Mouse (Mus musculus): ENCODE data around the gene Gnb1. TPM values are rescaled to one million over a fixed set of nuclear protein-coding genes. Genes with fewer than 3 reads are reported as not detected.

Gnb1 gene
- polyA plus RNA-seq, 1 experiment from 2014 or later: 585 TPM

DNA sequence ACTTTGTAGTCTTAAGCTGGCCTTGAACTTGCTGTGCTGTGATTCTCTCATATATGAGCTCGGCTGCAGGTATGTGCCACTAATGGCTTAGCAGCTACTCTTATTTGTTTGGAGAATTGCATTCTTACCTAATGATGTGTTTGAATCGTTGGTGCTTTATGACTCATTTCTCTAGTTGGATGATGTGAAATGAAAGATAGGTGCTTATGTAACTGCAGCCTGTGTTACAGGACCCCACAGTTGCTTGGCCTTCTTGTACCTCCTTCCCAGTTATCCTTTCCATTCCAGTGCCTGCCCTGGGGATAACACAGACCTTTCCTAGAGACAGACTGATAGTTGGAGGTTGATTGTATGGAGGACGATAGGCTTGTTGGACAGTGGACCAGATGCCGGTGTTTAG, 17.5 kb downstream of the Gnb1 start:
- H3K27me3 ChIP-seq (ENCODE audit: insufficient read depth, low read length): no peaks in the 10 kb centered on the region
- H3K4me3 ChIP-seq (ENCODE audit: low read depth, low read length): no peak overlapping the region
- DNase-seq: no peak
- TF ChIP-seq CTCF (IDR thresholded peaks at IDR 0.05; ENCODE audit: low read depth): no peak
- WGBS: 78% methylated on average over 4 of the region's 4 CpGs
- no peaks in the 10 kb centered on the region for H3K4me1 ChIP-seq (ENCODE audit: insufficient read depth)
- H3K9me3 ChIP-seq (ENCODE audit: low read depth, low read length): no peaks in the 10 kb centered on the region
- H3K36me3 ChIP-seq (ENCODE audit: insufficient read depth): no peaks in the 10 kb centered on the region; the same call in 1 of the 2 replicates
- no peak overlapping the region for H3K27ac ChIP-seq (ENCODE audit: low read depth)
- ATAC-seq (ENCODE audit: insufficient read depth): no peak
- H3K9ac ChIP-seq: no peak overlapping the region
- H3K4me2 ChIP-seq: no peak overlapping the region

DNA sequence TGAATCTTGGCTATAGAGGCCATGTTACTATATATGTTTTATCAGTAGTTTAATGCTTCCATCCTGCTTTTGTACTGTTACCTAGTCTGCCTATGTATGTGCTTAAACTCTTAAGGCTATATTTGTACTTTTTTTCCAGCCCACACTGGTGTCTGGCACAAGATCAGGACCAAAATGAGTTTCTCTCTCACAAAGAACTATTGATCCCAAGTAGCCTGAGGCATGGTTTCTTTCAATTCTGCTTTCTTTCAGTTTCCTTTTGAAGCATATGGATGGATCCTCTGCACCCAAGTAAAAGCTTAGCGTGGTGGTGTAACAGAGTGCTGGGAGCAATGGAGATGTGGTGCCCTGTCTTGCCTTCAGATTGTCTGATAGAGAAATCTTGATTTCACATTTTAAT, 19.8 kb downstream of the Gnb1 start:
- DNase-seq (no peak), ATAC-seq (ENCODE audit: insufficient read depth) (no peak)
- TF ChIP-seq CTCF (IDR thresholded peaks at IDR 0.05; ENCODE audit: low read depth): no peak
- H3K4me2 ChIP-seq: no peak overlapping the region
- H3K27ac ChIP-seq (ENCODE audit: low read depth): no peak overlapping the region
- H3K36me3 ChIP-seq (ENCODE audit: insufficient read depth): no peaks in the 10 kb centered on the region; the same call in 1 of the 2 replicates
- H3K4me3 ChIP-seq (ENCODE audit: low read depth, low read length): no peak overlapping the region
- H3K9ac ChIP-seq: no peak overlapping the region
- no peaks in the 10 kb centered on the region for H3K27me3 ChIP-seq (ENCODE audit: insufficient read depth, low read length)
- H3K4me1 ChIP-seq (ENCODE audit: insufficient read depth): no peaks in the 10 kb centered on the region
- H3K9me3 ChIP-seq (ENCODE audit: low read depth, low read length): no peaks in the 10 kb centered on the region
- WGBS: 88% methylated on average over 1 of the region's 1 CpGs

DNA sequence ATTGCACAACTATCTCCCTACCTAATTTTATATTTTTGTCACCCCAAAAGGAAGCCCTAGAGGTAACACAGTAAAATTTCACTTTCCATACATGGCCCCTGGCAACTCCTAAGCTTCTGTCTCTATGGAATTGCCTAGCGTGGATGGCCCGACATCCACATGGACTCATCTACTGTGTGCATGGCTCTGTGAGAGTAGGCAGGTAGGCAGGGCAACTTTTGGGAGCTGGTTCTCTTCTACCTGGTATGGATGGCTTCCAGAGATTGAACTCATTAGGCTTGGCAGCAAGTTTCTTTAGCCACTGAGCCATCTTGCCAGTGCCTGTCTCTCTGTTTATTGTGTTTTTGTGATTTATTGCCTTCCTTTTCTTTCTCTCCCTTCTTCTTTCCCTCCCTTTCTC, 23.6 kb downstream of the Gnb1 start:
- no peak for TF ChIP-seq CTCF (IDR thresholded peaks at IDR 0.05; ENCODE audit: low read depth)
- H3K9me3 ChIP-seq (ENCODE audit: low read depth, low read length): no peaks in the 10 kb centered on the region
- no peak overlapping the region for H3K4me3 ChIP-seq (ENCODE audit: low read depth, low read length)
- peaks cover 10% of the 10 kb centered on the region for H3K36me3 ChIP-seq (ENCODE audit: insufficient read depth)
- 86% methylated on average over 2 of the region's 2 CpGs for WGBS
- no peaks in the 10 kb centered on the region for H3K4me1 ChIP-seq (ENCODE audit: insufficient read depth)
- H3K27ac ChIP-seq (ENCODE audit: low read depth): no peak overlapping the region
- H3K9ac ChIP-seq: no peak overlapping the region
- DNase-seq (no peak), ATAC-seq (ENCODE audit: insufficient read depth) (no peak)
- no peak overlapping the region for H3K4me2 ChIP-seq
- no peaks in the 10 kb centered on the region for H3K27me3 ChIP-seq (ENCODE audit: insufficient read depth, low read length)

DNA sequence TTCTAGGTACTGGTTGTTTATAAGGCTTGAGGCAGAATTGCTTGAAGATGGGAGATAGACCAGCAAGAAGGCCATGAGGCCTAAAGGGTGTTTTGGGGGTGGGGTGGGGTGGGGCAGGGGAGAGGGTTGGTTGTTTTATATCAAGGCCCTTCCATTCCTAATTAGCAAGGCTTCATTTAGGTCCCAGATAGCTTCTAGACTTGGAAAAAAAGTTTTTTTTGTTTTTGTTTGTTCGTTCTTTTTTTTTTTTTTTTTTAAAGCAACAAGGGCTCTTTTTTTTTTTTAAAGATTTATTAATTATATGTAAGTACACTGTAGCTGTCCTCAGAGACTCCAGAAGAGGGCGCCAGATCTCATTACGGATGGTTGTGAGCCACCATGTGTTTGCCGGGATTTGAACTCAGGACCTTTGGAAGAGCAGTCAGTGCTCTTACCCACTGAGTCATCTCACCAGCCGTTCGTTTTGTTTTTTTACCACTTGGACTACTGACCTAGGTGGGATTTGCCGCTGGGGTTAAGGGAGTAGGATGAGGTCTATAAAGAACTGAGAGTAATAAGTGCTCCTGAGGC, 26.9 kb downstream of the Gnb1 start:
- WGBS: 81% methylated on average over 7 of the region's 7 CpGs

DNA sequence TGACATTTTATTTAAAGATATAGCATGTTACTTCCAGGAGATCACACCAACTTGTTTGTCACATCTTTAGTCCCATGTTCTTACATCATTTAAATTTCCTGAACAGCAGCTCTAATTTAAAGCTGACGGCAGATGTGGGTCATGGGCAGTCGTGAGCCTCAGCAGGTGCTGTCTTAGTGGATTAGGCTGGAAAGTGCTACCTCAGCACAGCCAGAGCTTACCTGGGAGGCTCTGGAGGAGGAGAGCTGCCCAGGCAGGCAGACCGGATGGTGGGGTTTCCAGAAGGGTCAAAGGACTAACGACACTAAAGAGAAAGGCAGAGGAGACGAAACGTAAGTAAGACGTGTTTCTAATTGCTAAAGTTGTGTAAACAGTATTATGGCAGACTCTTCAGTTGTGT, 31.2 kb downstream of the Gnb1 start:
- 61% methylated on average over 7 of the region's 7 CpGs for WGBS
- ATAC-seq (ENCODE audit: insufficient read depth) (no peak), DNase-seq (no peak)
- no peak overlapping the region for H3K4me2 ChIP-seq
- peaks cover 20% of the 10 kb centered on the region for H3K36me3 ChIP-seq (ENCODE audit: insufficient read depth)
- H3K9me3 ChIP-seq (ENCODE audit: low read depth, low read length): no peaks in the 10 kb centered on the region
- H3K4me3 ChIP-seq (ENCODE audit: low read depth, low read length): no peak overlapping the region
- no peak overlapping the region for H3K27ac ChIP-seq (ENCODE audit: low read depth)
- H3K4me1 ChIP-seq (ENCODE audit: insufficient read depth): no peaks in the 10 kb centered on the region
- H3K9ac ChIP-seq: no peak overlapping the region
- no peaks in the 10 kb centered on the region for H3K27me3 ChIP-seq (ENCODE audit: insufficient read depth, low read length)
- no peak for TF ChIP-seq CTCF (IDR thresholded peaks at IDR 0.05; ENCODE audit: low read depth)

More for the DNA sequence above, 26.9 kb downstream of the Gnb1 start:
- Histone ChIP-seq H3K4me1 (ENCODE audit: insufficient read depth) (no peaks in the 10 kb centered on the region), H3K9me3 (ENCODE audit: low read depth, low read length) (no peaks in the 10 kb centered on the region), H3K9ac (no peak overlapping the region), H3K4me3 (ENCODE audit: low read depth, low read length) (no peak overlapping the region), H3K4me2 (no peak overlapping the region), H3K36me3 (ENCODE audit: insufficient read depth) (peaks cover 20% of the 10 kb centered on the region), H3K27me3 (ENCODE audit: insufficient read depth, low read length) (no peaks in the 10 kb centered on the region), H3K27ac (ENCODE audit: low read depth) (no peak overlapping the region)
- peak; percentile 16; the same call in 1 of the 2 replicates for TF ChIP-seq CTCF (IDR thresholded peaks at IDR 0.05; ENCODE audit: low read depth)
- ATAC-seq (ENCODE audit: insufficient read depth) (no peak), DNase-seq (no peak)

DNA sequence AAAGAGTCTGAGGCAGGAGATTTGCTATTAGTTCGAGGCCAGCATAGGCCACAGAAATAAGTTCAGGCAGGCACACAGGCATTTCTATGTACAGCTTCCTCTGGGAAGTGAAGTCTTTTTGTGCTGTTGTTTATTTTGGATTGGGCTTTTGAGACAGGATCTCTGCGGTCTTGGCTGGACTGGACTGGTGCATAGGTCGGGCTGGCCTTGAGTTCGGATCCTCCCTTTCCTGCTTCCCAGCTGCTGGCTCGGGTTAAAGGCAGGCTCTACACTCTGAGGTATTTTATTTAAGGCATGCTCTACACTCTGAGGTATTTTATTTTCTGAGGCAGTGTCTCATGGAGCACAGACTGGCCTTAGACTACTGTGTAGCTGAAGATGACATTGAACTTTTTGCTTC, 34.6 kb downstream of the Gnb1 start:
- WGBS: 79% methylated on average over 5 of the region's 5 CpGs
- no peak overlapping the region for H3K4me3 ChIP-seq (ENCODE audit: low read depth, low read length)
- ATAC-seq (ENCODE audit: insufficient read depth): no peak
- H3K4me1 ChIP-seq (ENCODE audit: insufficient read depth): no peaks in the 10 kb centered on the region
- no peak overlapping the region for H3K9ac ChIP-seq
- no peaks in the 10 kb centered on the region for H3K9me3 ChIP-seq (ENCODE audit: low read depth, low read length)
- peaks cover 50% of the 10 kb centered on the region for H3K36me3 ChIP-seq (ENCODE audit: insufficient read depth)
- no peaks in the 10 kb centered on the region for H3K27me3 ChIP-seq (ENCODE audit: insufficient read depth, low read length)
- TF ChIP-seq CTCF (IDR thresholded peaks at IDR 0.05; ENCODE audit: low read depth): no peak
- no peak overlapping the region for H3K4me2 ChIP-seq
- DNase-seq: no peak
- no peak overlapping the region for H3K27ac ChIP-seq (ENCODE audit: low read depth)

DNA sequence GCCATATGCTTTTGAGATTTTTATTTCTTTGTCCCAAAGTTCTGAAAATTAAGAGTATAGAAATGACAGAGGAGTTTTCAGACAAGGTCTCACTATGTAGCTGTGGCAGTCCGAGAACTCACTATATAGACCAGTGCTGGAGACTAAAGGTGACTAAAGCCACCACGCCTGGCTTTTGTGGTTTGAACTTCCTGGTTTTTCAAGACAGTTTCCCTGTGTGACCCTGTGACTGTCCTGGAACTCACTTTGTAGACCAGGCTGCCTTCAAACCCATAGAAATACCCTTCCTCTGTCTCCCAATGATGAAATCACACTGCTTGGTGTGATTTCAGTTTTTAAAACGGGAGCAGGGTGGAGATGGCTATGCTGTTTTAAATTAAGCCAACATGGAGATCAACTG, 38.1 kb downstream of the Gnb1 start:
- H3K27ac ChIP-seq (ENCODE audit: low read depth): no peak overlapping the region
- H3K4me3 ChIP-seq (ENCODE audit: low read depth, low read length): no peak overlapping the region
- no peaks in the 10 kb centered on the region for H3K4me1 ChIP-seq (ENCODE audit: insufficient read depth)
- no peak for ATAC-seq (ENCODE audit: insufficient read depth)
- peaks cover 61% of the 10 kb centered on the region for H3K36me3 ChIP-seq (ENCODE audit: insufficient read depth)
- no peaks in the 10 kb centered on the region for H3K27me3 ChIP-seq (ENCODE audit: insufficient read depth, low read length)
- TF ChIP-seq CTCF (IDR thresholded peaks at IDR 0.05; ENCODE audit: low read depth): no peak
- no peak overlapping the region for H3K4me2 ChIP-seq
- DNase-seq: no peak
- no peaks in the 10 kb centered on the region for H3K9me3 ChIP-seq (ENCODE audit: low read depth, low read length)
- WGBS: 90% methylated on average over 3 of the region's 3 CpGs
- no peak overlapping the region for H3K9ac ChIP-seq

DNA sequence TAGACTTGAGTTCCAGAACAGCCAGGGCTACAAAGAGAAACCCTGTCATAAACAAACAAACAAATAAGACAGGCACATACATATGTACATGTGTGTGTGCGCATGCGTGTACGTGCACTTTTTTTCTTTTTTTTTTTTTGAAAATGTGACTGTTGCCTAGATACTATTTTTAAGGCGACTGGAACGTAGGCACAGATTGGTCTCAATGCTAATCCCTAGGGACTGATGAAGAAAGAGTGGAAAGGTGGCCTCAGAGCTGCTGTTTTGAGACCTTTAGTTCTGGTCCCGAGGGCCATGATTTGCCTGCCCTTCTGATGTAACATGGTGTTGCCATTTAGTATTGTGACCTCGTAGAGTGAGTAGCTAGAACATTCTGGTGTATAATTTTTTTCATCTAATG, 58.8 kb downstream of the Gnb1 start:
- Histone ChIP-seq H3K27me3 (ENCODE audit: insufficient read depth, low read length) (no peaks in the 10 kb centered on the region), H3K27ac (ENCODE audit: low read depth) (no peak overlapping the region), H3K4me2 (no peak overlapping the region), H3K9me3 (ENCODE audit: low read depth, low read length) (no peaks in the 10 kb centered on the region), H3K4me1 (ENCODE audit: insufficient read depth) (no peaks in the 10 kb centered on the region), H3K36me3 (ENCODE audit: insufficient read depth) (peaks cover 88% of the 10 kb centered on the region), H3K4me3 (ENCODE audit: low read depth, low read length) (no peak overlapping the region), H3K9ac (no peak overlapping the region)
- ATAC-seq (ENCODE audit: insufficient read depth) (no peak), DNase-seq (no peak)
- no peak for TF ChIP-seq CTCF (IDR thresholded peaks at IDR 0.05; ENCODE audit: low read depth)
- 90% methylated on average over 7 of the region's 7 CpGs for WGBS
